ENCODE assay signal across 22 mouse cellular contexts in the genomic region with DNA sequence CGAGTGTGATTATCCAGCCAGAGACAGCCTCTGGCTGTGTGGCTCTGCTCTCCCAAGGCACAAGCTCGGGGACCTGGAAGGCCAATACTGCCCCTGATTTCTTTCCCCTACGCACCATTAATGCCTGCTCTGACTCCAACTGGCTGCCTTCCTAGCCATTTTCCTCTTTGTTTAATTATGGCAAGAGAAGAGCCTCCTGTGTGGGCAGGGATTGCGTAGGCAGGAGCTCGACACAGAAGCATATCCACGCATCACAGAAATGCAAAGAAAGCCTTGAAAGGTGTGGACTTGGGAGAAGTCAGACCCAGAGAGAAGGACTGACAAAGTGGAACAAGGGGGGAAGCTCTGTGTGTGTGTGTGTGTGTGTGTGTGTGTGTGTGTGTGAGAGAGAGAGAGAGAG. TPM values are rescaled to one million over a fixed set of nuclear protein-coding genes. Genes with fewer than 3 reads are reported as not detected.
DNase-seq lines count a peak whose midpoint lies in the region; ATAC-seq lines count a peak whose summit lies in the region.
"Had no signal": no experiment of that assay in that cellular context is flagged by ENCODE, and none has a peak within 500 bp of the region (broad histone marks: within the 10 kb centered on the region; RNA-seq: fewer than 3 reads in every experiment).

No protein-coding gene starts in this region.

- H3K4me3 ChIP-seq in hindbrain, embryonic 16.5 days (ENCODE audit: low read length): no peak overlapping the region
- H3K4me3 ChIP-seq: embryonic facial prominence, embryonic 10.5 days; forebrain, embryonic 13.5 days; hindbrain, embryonic 12.5 days had no signal

- no peaks in the 10 kb centered on the region for H3K4me1 ChIP-seq in hindbrain, embryonic 16.5 days (ENCODE audit: control insufficient read depth, insufficient read depth, low read depth, low read length)
- H3K4me1 ChIP-seq: embryonic facial prominence, embryonic 10.5 days; forebrain, embryonic 13.5 days; hindbrain, embryonic 12.5 days had no signal

- 58% methylated on average over 6 of the region's 6 CpGs for WGBS in hindbrain, embryonic 16.5 days

- ATAC-seq in hindbrain, embryonic 16.5 days: no peak
- ATAC-seq: forebrain, embryonic 13.5 days; forebrain, postnatal 0 days had no signal

- no peaks in the 10 kb centered on the region for H3K27me3 ChIP-seq in hindbrain, embryonic 16.5 days (replicated peaks; ENCODE audit: control insufficient read depth, insufficient read depth, low read length)
- H3K27me3 ChIP-seq: forebrain, embryonic 13.5 days; hindbrain, embryonic 12.5 days had no signal

- no peak overlapping the region for H3K9ac ChIP-seq in hindbrain, embryonic 16.5 days (ENCODE audit: low read depth, low read length)
- H3K9ac ChIP-seq: forebrain, embryonic 13.5 days; forebrain, postnatal 0 days; hindbrain, embryonic 12.5 days had no signal

- H3K36me3 ChIP-seq in hindbrain, embryonic 16.5 days (ENCODE audit: control insufficient read depth, insufficient read depth, low read length): no peaks in the 10 kb centered on the region
- H3K36me3 ChIP-seq: embryonic facial prominence, embryonic 10.5 days; hindbrain, embryonic 12.5 days had no signal

- no peaks in the 10 kb centered on the region for H3K9me3 ChIP-seq in hindbrain, embryonic 16.5 days (ENCODE audit: control insufficient read depth, low read length)
- H3K9me3 ChIP-seq: embryonic facial prominence, embryonic 10.5 days; forebrain, embryonic 13.5 days; hindbrain, embryonic 12.5 days had no signal

- intact Hi-C loops in left cerebral cortex, postnatal 4 days (cut with DNase I): loop anchor here (5.0 kb wide), 1 partner anchor 63 kb away; no protein-coding TSS in a partner anchor
- intact Hi-C loops in left cerebral cortex, postnatal 25 days (cut with DNase I): no loop called here

- DNase-seq in left cerebral cortex, adult 18-20 months (ENCODE audit: low spot score in 2 of 2): peak; percentile 58 to 72
- no peak for DNase-seq in left cerebral cortex, postnatal 4 days
- peak; percentile 64 for DNase-seq in right cerebral cortex, adult 18-20 months
- no peak for DNase-seq in right cerebral cortex, postnatal 25 days
- DNase-seq in brain, adult 2 months (ENCODE audit: low read depth, low spot score): peak; percentile 68
- peak; percentile 41 to 85 for DNase-seq in left cerebral cortex, postnatal 25 days (ENCODE audit: low spot score in 2 of 2)
- DNase-seq: adrenal gland, adult 2 months; adrenal gland, postnatal 25 days; cerebellum, adult 2 months; cerebellum, postnatal 10 days; forebrain, postnatal 0 days; gastrocnemius, postnatal 36 days; heart, postnatal 10 days; heart, postnatal 4 days had no signal

- H3K27ac ChIP-seq in hindbrain, embryonic 16.5 days (ENCODE audit: low read depth, low read length): no peak overlapping the region
- H3K27ac ChIP-seq: embryonic facial prominence, embryonic 10.5 days; forebrain, embryonic 13.5 days; hindbrain, embryonic 12.5 days had no signal

- H3K4me2 ChIP-seq in hindbrain, embryonic 16.5 days (ENCODE audit: low read length): no peak overlapping the region
- H3K4me2 ChIP-seq: forebrain, embryonic 13.5 days; hindbrain, embryonic 12.5 days had no signal

RNA-seq across cellular contexts. Expression of gene Cnga4, which starts 10.0 kb away (rescaled TPM):
- 1 to 10 TPM; 1.1 to 1.2 TPM for total RNA-seq in left cerebral cortex, adult 18-20 months (2021)
- total RNA-seq in left cerebral cortex, postnatal 4 days (2021): under 1 TPM; 0.14 to 0.32 TPM
- 1 to 10 TPM in 1 of 2 experiments, under 1 TPM in 1; 0.89 to 1.1 TPM for total RNA-seq in left cerebral cortex, postnatal 25 days (2021)
- 0.17 TPM in 1 of 2 replicates, not detected in the other for polyA plus RNA-seq in hindbrain, embryonic 16.5 days (2015; fragmentation: Nextera tagmentation; extraction: Ambion mirVana)
- total RNA-seq: adrenal gland, adult 2 months; adrenal gland, postnatal 25 days; gastrocnemius, adult 8-10 months; gastrocnemius, postnatal 36 days; heart, postnatal 10 days; heart, postnatal 4 days had no signal
- polyA plus RNA-seq: forebrain, embryonic 13.5 days; heart, embryonic 14.5 days had no signal

RNA-seq across cellular contexts. Expression of gene Cckbr, which starts 11.1 kb away (rescaled TPM):
- total RNA-seq in left cerebral cortex, adult 18-20 months (2021): 10 to 100 TPM; 68.3 to 74.4 TPM
- total RNA-seq in left cerebral cortex, postnatal 4 days (2021): 1 to 10 TPM; 4.2 to 6.1 TPM
- total RNA-seq in left cerebral cortex, postnatal 25 days (2021): 10 to 100 TPM; 56.0 to 66.5 TPM
- polyA plus RNA-seq in hindbrain, embryonic 16.5 days (2015; fragmentation: Nextera tagmentation; extraction: Ambion mirVana): 7.7 and 8.1 TPM in 2 replicates
- total RNA-seq: adrenal gland, adult 2 months; adrenal gland, postnatal 25 days; gastrocnemius, adult 8-10 months; gastrocnemius, postnatal 36 days; heart, postnatal 10 days; heart, postnatal 4 days had no signal
- polyA plus RNA-seq: heart, embryonic 14.5 days had no signal

RNA-seq across cellular contexts. Expression of gene Fam160a2, which starts 14.5 kb away (rescaled TPM):
- total RNA-seq in left cerebral cortex, adult 18-20 months (2021): 10 to 100 TPM; 70.5 to 72.2 TPM
- total RNA-seq in left cerebral cortex, postnatal 4 days (2021): 10 to 100 TPM; 49.9 to 56.6 TPM
- total RNA-seq in left cerebral cortex, postnatal 25 days (2021): 10 to 100 TPM; 73.2 to 77.9 TPM
- 43.4 and 43.7 TPM in 2 replicates for polyA plus RNA-seq in hindbrain, embryonic 16.5 days (2015; fragmentation: Nextera tagmentation; extraction: Ambion mirVana)

RNA-seq across cellular contexts. Expression of gene Gm5901, which starts 39.5 kb away (rescaled TPM):
- not detected for total RNA-seq in left cerebral cortex, adult 18-20 months (2021)
- total RNA-seq in left cerebral cortex, postnatal 4 days (2021): not detected
- total RNA-seq in left cerebral cortex, postnatal 25 days (2021): not detected
- not detected in 2 replicates for polyA plus RNA-seq in hindbrain, embryonic 16.5 days (2015; fragmentation: Nextera tagmentation; extraction: Ambion mirVana)
- total RNA-seq: adrenal gland, adult 2 months; adrenal gland, postnatal 25 days; forebrain, postnatal 0 days; gastrocnemius, adult 8-10 months; gastrocnemius, postnatal 36 days; heart, postnatal 10 days; heart, postnatal 4 days had no signal
- polyA plus RNA-seq: adrenal gland, adult 2 months; cerebellum, adult 2 months; embryonic facial prominence, embryonic 10.5 days; embryonic facial prominence, embryonic 14.5 days; forebrain, embryonic 13.5 days; forebrain, postnatal 0 days; heart, embryonic 14.5 days; hindbrain, embryonic 12.5 days had no signal

RNA-seq across cellular contexts. Expression of gene Olfr692, which starts 46.4 kb away (rescaled TPM):
- not detected for total RNA-seq in left cerebral cortex, adult 18-20 months (2021)
- total RNA-seq in left cerebral cortex, postnatal 4 days (2021): not detected
- total RNA-seq in left cerebral cortex, postnatal 25 days (2021): not detected
- not detected in 2 replicates for polyA plus RNA-seq in hindbrain, embryonic 16.5 days (2015; fragmentation: Nextera tagmentation; extraction: Ambion mirVana)
- total RNA-seq: adrenal gland, adult 2 months; adrenal gland, postnatal 25 days; ES-E14; forebrain, postnatal 0 days; gastrocnemius, adult 8-10 months; gastrocnemius, postnatal 36 days; heart, postnatal 10 days; heart, postnatal 4 days had no signal
- polyA plus RNA-seq: adrenal gland, adult 2 months; cerebellum, adult 2 months; embryonic facial prominence, embryonic 10.5 days; forebrain, embryonic 13.5 days; forebrain, postnatal 0 days; heart, embryonic 14.5 days; hindbrain, embryonic 12.5 days had no signal

Comparison
In these comparisons a context has a peak if more than half of its experiments do, and no peak if none do; other contexts are left out.
1. DNase-seq: peak in left cerebral cortex, adult 18-20 months (2 of 2), right cerebral cortex, adult 18-20 months (single experiment), brain, adult 2 months (single experiment) and left cerebral cortex, postnatal 25 days (2 of 2); none in left cerebral cortex, postnatal 4 days (single experiment) and right cerebral cortex, postnatal 25 days (single experiment).
2. RNA of gene Cckbr, which starts 11.1 kb away (total RNA-seq): 68.3 to 74.4 TPM in left cerebral cortex, adult 18-20 months and 56.0 to 66.5 TPM in left cerebral cortex, postnatal 25 days; 4.2 to 6.1 TPM in left cerebral cortex, postnatal 4 days; every median in the first group is over 4 times any median in the second.